ENCODE assay signal across 20 mouse cellular contexts in genomic region chr7:128244410-128245025, GRCm38 (mm10). TPM values are rescaled to one million over a fixed set of nuclear protein-coding genes. Genes with fewer than 3 reads are reported as not detected.
DNase-seq lines count a peak whose midpoint lies in the region; ATAC-seq lines count a peak whose summit lies in the region.
"Had no signal": no experiment of that assay in that cellular context is flagged by ENCODE, and none has a peak within 500 bp of the region (broad histone marks: within the 10 kb centered on the region; RNA-seq: fewer than 3 reads in every experiment).

No protein-coding gene starts in this region.

- peaks cover 58% of the 10 kb centered on the region for H3K36me3 ChIP-seq in forebrain, embryonic 10.5 days (replicated peaks)
- H3K36me3 ChIP-seq in forebrain, embryonic 14.5 days (ENCODE audit: control insufficient read depth, insufficient read depth, low read length), result peaks cover 45% of the 10 kb centered on the region
- peaks cover 42% of the 10 kb centered on the region for H3K36me3 ChIP-seq in heart, embryonic 15.5 days
- H3K36me3 ChIP-seq in neural tube, embryonic 11.5 days (ENCODE audit: control insufficient read depth, insufficient read depth, low read length), result peaks cover 8% of the 10 kb centered on the region
- H3K36me3 ChIP-seq in neural tube, embryonic 15.5 days, result peaks cover 45% of the 10 kb centered on the region
- H3K36me3 ChIP-seq in limb, embryonic 10.5 days, result peaks cover 58% of the 10 kb centered on the region

- DNase-seq in forebrain, embryonic 10.5 days (ENCODE audit: extremely low spot score, low spot score), result no peak
- no peak for DNase-seq in forebrain, embryonic 14.5 days (ENCODE audit: low spot score)
- no peak for DNase-seq in heart, adult 8-10 months (ENCODE audit: low spot score)
- DNase-seq in neural tube, embryonic 11.5 days (ENCODE audit: low spot score), result no peak
- no peak for DNase-seq in limb, embryonic 10.5 days (ENCODE audit: low spot score)
- DNase-seq: adrenal gland, adult 8-10 months; kidney, adult 18-20 months; kidney, postnatal 14 days; layer of hippocampus, adult 9-11 months; liver, embryonic 13.5 days; lung, postnatal 14 days; right cerebral cortex, postnatal 14 days had no signal

- peak overlapping the region; percentile 66 for H3K27ac ChIP-seq in forebrain, embryonic 10.5 days
- H3K27ac ChIP-seq in forebrain, embryonic 14.5 days (ENCODE audit: low read depth, low read length), result no peak overlapping the region
- 0 out of 2 replicates have a peak overlapping the region, but pooled peaks have one; percentile 3 for H3K27ac ChIP-seq in heart, embryonic 15.5 days
- no peak overlapping the region for H3K27ac ChIP-seq in neural tube, embryonic 11.5 days (ENCODE audit: low read depth, low read length)
- no peak overlapping the region for H3K27ac ChIP-seq in neural tube, embryonic 15.5 days (replicated peaks)
- H3K27ac ChIP-seq in limb, embryonic 10.5 days, result peak overlapping the region; percentile 65
- H3K27ac ChIP-seq: hindbrain, embryonic 15.5 days; liver, embryonic 13.5 days; midbrain, embryonic 12.5 days had no signal

- ATAC-seq in forebrain, embryonic 14.5 days, result no peak
- ATAC-seq in heart, embryonic 15.5 days (replicated peaks; ENCODE audit: insufficient number of reproducible peaks, insufficient read depth, low FRiP score, low read depth), result no peak
- ATAC-seq in neural tube, embryonic 11.5 days (ENCODE audit: insufficient read depth, low FRiP score, low TSS enrichment), result no peak
- ATAC-seq in neural tube, embryonic 15.5 days (ENCODE audit: low FRiP score), result no peak
- ATAC-seq in cerebellum, adult (ENCODE audit: insufficient number of reproducible peaks, low FRiP score, low TSS enrichment), result no peak

- H3K4me2 ChIP-seq in forebrain, embryonic 14.5 days (ENCODE audit: low read length), result no peak overlapping the region
- H3K4me2 ChIP-seq in heart, embryonic 15.5 days, result no peak overlapping the region
- H3K4me2 ChIP-seq in neural tube, embryonic 11.5 days (ENCODE audit: low read depth), result no peak overlapping the region
- no peak overlapping the region for H3K4me2 ChIP-seq in neural tube, embryonic 15.5 days
- H3K4me2 ChIP-seq: hindbrain, embryonic 15.5 days; liver, embryonic 13.5 days; midbrain, embryonic 12.5 days had no signal

- H3K27me3 ChIP-seq in forebrain, embryonic 10.5 days (ENCODE audit: poor library complexity, severe bottlenecking), result peaks cover 34% of the 10 kb centered on the region
- H3K27me3 ChIP-seq in forebrain, embryonic 14.5 days (replicated peaks; ENCODE audit: control insufficient read depth, insufficient read depth, low read length), result no peaks in the 10 kb centered on the region
- H3K27me3 ChIP-seq in heart, embryonic 15.5 days, result no peaks in the 10 kb centered on the region
- H3K27me3 ChIP-seq in neural tube, embryonic 11.5 days (ENCODE audit: control insufficient read depth, insufficient read depth, low read length), result no peaks in the 10 kb centered on the region
- H3K27me3 ChIP-seq in neural tube, embryonic 15.5 days (replicated peaks), result no peaks in the 10 kb centered on the region
- no peaks in the 10 kb centered on the region; the same call in 1 of the 2 replicates for H3K27me3 ChIP-seq in limb, embryonic 10.5 days (ENCODE audit: low read depth, poor library complexity, severe bottlenecking)
- H3K27me3 ChIP-seq: hindbrain, embryonic 15.5 days had no signal

- WGBS in forebrain, embryonic 10.5 days, result 82% methylated on average over 18 of the region's 18 CpGs
- 89% methylated on average over 18 of the region's 18 CpGs for WGBS in forebrain, embryonic 14.5 days
- WGBS in heart, embryonic 15.5 days, result 91% methylated on average over 18 of the region's 18 CpGs
- 88% methylated on average over 18 of the region's 18 CpGs for WGBS in neural tube, embryonic 11.5 days
- WGBS in neural tube, embryonic 15.5 days, result 86% methylated on average over 18 of the region's 18 CpGs
- 87% methylated on average over 18 of the region's 18 CpGs for WGBS in limb, embryonic 10.5 days

- peaks cover 51% of the 10 kb centered on the region for H3K4me1 ChIP-seq in forebrain, embryonic 10.5 days
- H3K4me1 ChIP-seq in forebrain, embryonic 14.5 days (ENCODE audit: control insufficient read depth, insufficient read depth, low read length), result peaks cover 2% of the 10 kb centered on the region; the same call in 1 of the 2 replicates
- peaks cover 31% of the 10 kb centered on the region for H3K4me1 ChIP-seq in heart, embryonic 15.5 days (replicated peaks)
- peaks cover 7% of the 10 kb centered on the region; the same call in 1 of the 2 replicates for H3K4me1 ChIP-seq in neural tube, embryonic 11.5 days (ENCODE audit: control insufficient read depth, insufficient read depth, low read length)
- H3K4me1 ChIP-seq in neural tube, embryonic 15.5 days, result peaks cover 30% of the 10 kb centered on the region
- H3K4me1 ChIP-seq in limb, embryonic 10.5 days, result peaks cover 30% of the 10 kb centered on the region

- H3K9me3 ChIP-seq in forebrain, embryonic 10.5 days, result no peaks in the 10 kb centered on the region
- H3K9me3 ChIP-seq in forebrain, embryonic 14.5 days (replicated peaks; ENCODE audit: control insufficient read depth, low read length), result no peaks in the 10 kb centered on the region
- no peaks in the 10 kb centered on the region for H3K9me3 ChIP-seq in heart, embryonic 15.5 days (replicated peaks)
- no peaks in the 10 kb centered on the region for H3K9me3 ChIP-seq in neural tube, embryonic 11.5 days (ENCODE audit: control insufficient read depth, low read length)
- H3K9me3 ChIP-seq in neural tube, embryonic 15.5 days (replicated peaks), result no peaks in the 10 kb centered on the region
- H3K9me3 ChIP-seq in limb, embryonic 10.5 days (replicated peaks), result no peaks in the 10 kb centered on the region
- H3K9me3 ChIP-seq: hindbrain, embryonic 15.5 days; liver, embryonic 13.5 days; midbrain, embryonic 12.5 days had no signal

- H3K4me3 ChIP-seq in forebrain, embryonic 10.5 days, result no peak overlapping the region; the same call in 1 of the 2 replicates
- no peak overlapping the region for H3K4me3 ChIP-seq in forebrain, embryonic 14.5 days (ENCODE audit: low read depth, low read length)
- no peak overlapping the region for H3K4me3 ChIP-seq in heart, embryonic 15.5 days
- no peak overlapping the region for H3K4me3 ChIP-seq in neural tube, embryonic 11.5 days (ENCODE audit: low read depth, low read length)
- H3K4me3 ChIP-seq in neural tube, embryonic 15.5 days (replicated peaks), result no peak overlapping the region
- H3K4me3 ChIP-seq in limb, embryonic 10.5 days, result no peak overlapping the region
- H3K4me3 ChIP-seq: erythroblast, embryonic 14.5 days; hindbrain, embryonic 15.5 days; liver, embryonic 13.5 days; midbrain, embryonic 12.5 days had no signal

- H3K9ac ChIP-seq in forebrain, embryonic 14.5 days (ENCODE audit: low read length), result no peak overlapping the region
- no peak overlapping the region for H3K9ac ChIP-seq in heart, embryonic 15.5 days
- H3K9ac ChIP-seq in neural tube, embryonic 11.5 days (ENCODE audit: low read length), result 0 out of 2 replicates have a peak overlapping the region, but pooled peaks have one; percentile 15
- H3K9ac ChIP-seq in neural tube, embryonic 15.5 days (replicated peaks), result no peak overlapping the region
- H3K9ac ChIP-seq: hindbrain, embryonic 15.5 days; liver, embryonic 13.5 days; midbrain, embryonic 12.5 days had no signal

RNA-seq across cellular contexts. Expression of gene Tgfb1i1, which starts 2.1 kb away (rescaled TPM):
- 22.5 and 23.3 TPM in 2 replicates for polyA plus RNA-seq in forebrain, embryonic 10.5 days (2016; fragmentation: Nextera tagmentation; extraction: Ambion mirVana)
- polyA plus RNA-seq in forebrain, embryonic 14.5 days (2014; fragmentation: Nextera tagmentation; extraction: Ambion mirVana), result 12.4 and 17.6 TPM in 2 replicates
- 160 and 174 TPM in 2 replicates for polyA plus RNA-seq in heart, embryonic 15.5 days (2015; fragmentation: Nextera tagmentation; extraction: Ambion mirVana)
- 10 to 100 TPM; 13.5 to 15.7 (median 14.6) TPM for total RNA-seq in heart, adult 8-10 months (2022)
- 31.3 and 32.3 TPM in 2 replicates for polyA plus RNA-seq in neural tube, embryonic 11.5 days (2014; fragmentation: Nextera tagmentation; extraction: Ambion mirVana)
- 28.4 and 50.2 TPM in 2 replicates for polyA plus RNA-seq in neural tube, embryonic 15.5 days (2015; fragmentation: Nextera tagmentation; extraction: Ambion mirVana)
- 12.9 and 14.5 TPM in 2 replicates for polyA plus RNA-seq in limb, embryonic 10.5 days (2016; fragmentation: Nextera tagmentation; extraction: Ambion mirVana)

RNA-seq across cellular contexts. Expression of gene 9130023H24Rik, which starts 6.7 kb away (rescaled TPM):
- polyA plus RNA-seq in forebrain, embryonic 10.5 days (2016; fragmentation: Nextera tagmentation; extraction: Ambion mirVana), result 10.0 and 10.7 TPM in 2 replicates
- polyA plus RNA-seq in forebrain, embryonic 14.5 days (2014; fragmentation: Nextera tagmentation; extraction: Ambion mirVana), result 8.3 and 9.0 TPM in 2 replicates
- polyA plus RNA-seq in heart, embryonic 15.5 days (2015; fragmentation: Nextera tagmentation; extraction: Ambion mirVana), result 5.8 and 6.1 TPM in 2 replicates
- 1 to 10 TPM; 3.0 to 4.0 (median 3.6) TPM for total RNA-seq in heart, adult 8-10 months (2022)
- 12.9 and 14.2 TPM in 2 replicates for polyA plus RNA-seq in neural tube, embryonic 11.5 days (2014; fragmentation: Nextera tagmentation; extraction: Ambion mirVana)
- polyA plus RNA-seq in neural tube, embryonic 15.5 days (2015; fragmentation: Nextera tagmentation; extraction: Ambion mirVana), result 6.4 and 6.6 TPM in 2 replicates
- 7.7 and 10.6 TPM in 2 replicates for polyA plus RNA-seq in limb, embryonic 10.5 days (2016; fragmentation: Nextera tagmentation; extraction: Ambion mirVana)

RNA-seq across cellular contexts. Expression of gene Armc5, which starts 7.4 kb away (rescaled TPM):
- polyA plus RNA-seq in forebrain, embryonic 10.5 days (2016; fragmentation: Nextera tagmentation; extraction: Ambion mirVana), result 15.3 and 15.4 TPM in 2 replicates
- 5.7 and 6.6 TPM in 2 replicates for polyA plus RNA-seq in forebrain, embryonic 14.5 days (2014; fragmentation: Nextera tagmentation; extraction: Ambion mirVana)
- polyA plus RNA-seq in heart, embryonic 15.5 days (2015; fragmentation: Nextera tagmentation; extraction: Ambion mirVana), result 11.5 and 14.9 TPM in 2 replicates
- 10 to 100 TPM in 1 of 4 experiments, 1 to 10 TPM in 3; 7.0 to 10.5 (median 7.9) TPM for total RNA-seq in heart, adult 8-10 months (2022)
- polyA plus RNA-seq in neural tube, embryonic 11.5 days (2014; fragmentation: Nextera tagmentation; extraction: Ambion mirVana), result 10.5 and 11.6 TPM in 2 replicates
- 13.8 and 14.0 TPM in 2 replicates for polyA plus RNA-seq in neural tube, embryonic 15.5 days (2015; fragmentation: Nextera tagmentation; extraction: Ambion mirVana)
- polyA plus RNA-seq in limb, embryonic 10.5 days (2016; fragmentation: Nextera tagmentation; extraction: Ambion mirVana), result 17.8 and 20.0 TPM in 2 replicates

RNA-seq across cellular contexts. Expression of gene Slc5a2, which starts 20.9 kb away (rescaled TPM):
- 0.28 TPM in 1 of 2 replicates, not detected in the other for polyA plus RNA-seq in forebrain, embryonic 10.5 days (2016; fragmentation: Nextera tagmentation; extraction: Ambion mirVana)
- polyA plus RNA-seq in forebrain, embryonic 14.5 days (2014; fragmentation: Nextera tagmentation; extraction: Ambion mirVana), result not detected in 2 replicates
- not detected in 2 replicates for polyA plus RNA-seq in heart, embryonic 15.5 days (2015; fragmentation: Nextera tagmentation; extraction: Ambion mirVana)
- not detected for total RNA-seq in heart, adult 8-10 months (2022)
- polyA plus RNA-seq in neural tube, embryonic 11.5 days (2014; fragmentation: Nextera tagmentation; extraction: Ambion mirVana), result 0.13 and 0.55 TPM in 2 replicates
- polyA plus RNA-seq in neural tube, embryonic 15.5 days (2015; fragmentation: Nextera tagmentation; extraction: Ambion mirVana), result 0.10 TPM in 1 of 2 replicates, not detected in the other
- 0.33 and 0.50 TPM in 2 replicates for polyA plus RNA-seq in limb, embryonic 10.5 days (2016; fragmentation: Nextera tagmentation; extraction: Ambion mirVana)
- total RNA-seq: adrenal gland, adult 8-10 months; left cerebral cortex, postnatal 10 days had no signal
- polyA plus RNA-seq: cortical plate, adult 2 months; hindbrain, embryonic 15.5 days; midbrain, embryonic 12.5 days had no signal

RNA-seq across cellular contexts. Expression of gene Cox6a2, which starts 38.3 kb away (rescaled TPM):
- not detected in 2 replicates for polyA plus RNA-seq in forebrain, embryonic 10.5 days (2016; fragmentation: Nextera tagmentation; extraction: Ambion mirVana)
- 0.27 TPM in 1 of 2 replicates, not detected in the other for polyA plus RNA-seq in forebrain, embryonic 14.5 days (2014; fragmentation: Nextera tagmentation; extraction: Ambion mirVana)
- 718 and 1,101 TPM in 2 replicates for polyA plus RNA-seq in heart, embryonic 15.5 days (2015; fragmentation: Nextera tagmentation; extraction: Ambion mirVana)
- 1,000 to 10,000 TPM; 2,334 to 3,880 (median 3,044) TPM for total RNA-seq in heart, adult 8-10 months (2022)
- 2.3 and 3.4 TPM in 2 replicates for polyA plus RNA-seq in neural tube, embryonic 11.5 days (2014; fragmentation: Nextera tagmentation; extraction: Ambion mirVana)
- polyA plus RNA-seq in neural tube, embryonic 15.5 days (2015; fragmentation: Nextera tagmentation; extraction: Ambion mirVana), result 4.3 and 8.2 TPM in 2 replicates
- polyA plus RNA-seq in limb, embryonic 10.5 days (2016; fragmentation: Nextera tagmentation; extraction: Ambion mirVana), result 0.23 and 0.51 TPM in 2 replicates
- polyA plus RNA-seq: erythroblast, embryonic 14.5 days; midbrain, embryonic 12.5 days had no signal

Comparison
In these comparisons a context has a peak if more than half of its experiments do, and no peak if none do; other contexts are left out.
1. H3K27ac ChIP-seq: peak in forebrain, embryonic 10.5 days (single experiment), heart, embryonic 15.5 days (single experiment) and limb, embryonic 10.5 days (single experiment); none in forebrain, embryonic 14.5 days (single experiment), neural tube, embryonic 11.5 days (single experiment) and neural tube, embryonic 15.5 days (single experiment).